Mouse (Mus musculus) midbrain, embryonic 16.5 days (tissue): Measurements from ENCODE around the gene Insm1. TPM values are rescaled to one million over a fixed set of nuclear protein-coding genes. Genes with fewer than 3 reads are reported as not detected.

Source experiments
- ATAC-seq: fragments of 200-750 bp; cut with Nextera tagmentation; 2 replicates; pipeline ENCODE4 v1.8.0; 2017; ENCODE audit warnings: moderate TSS enrichment
- H3K27ac ChIP-seq: fragments of 300-500 bp; sonication (generic); 2 replicates; pipeline ENCODE4 v1.5.1; 2014; ENCODE audit warnings: mild to moderate bottlenecking, low read length, mixed read lengths
- H3K27me3 ChIP-seq: fragments of 300-500 bp; sonication (generic); 2 replicates; pipeline ENCODE4 v1.6.1; 2014; ENCODE audit warnings: low read depth, low read length, mixed read lengths; ENCODE audit not compliant: control insufficient read depth, insufficient read depth
- H3K36me3 ChIP-seq: fragments of 300-500 bp; sonication (generic); 2 replicates; pipeline ENCODE4 v1.6.1; 2014; ENCODE audit warnings: mild to moderate bottlenecking, low read length, moderate library complexity, mixed read lengths; ENCODE audit not compliant: control insufficient read depth, insufficient read depth
- H3K4me1 ChIP-seq: fragments of 300-500 bp; sonication (generic); 2 replicates; pipeline ENCODE4 v1.6.1; 2014; ENCODE audit warnings: mild to moderate bottlenecking, low read length, mixed read lengths; ENCODE audit not compliant: control insufficient read depth, insufficient read depth
- H3K4me2 ChIP-seq: fragments of 300-500 bp; sonication (generic); 2 replicates; pipeline ENCODE4 v1.6.1; 2014; ENCODE audit warnings: mild to moderate bottlenecking, low read length, mixed read lengths
- H3K4me3 ChIP-seq: fragments of 300-500 bp; sonication (generic); 2 replicates; pipeline ENCODE4 v1.5.1; 2014; ENCODE audit warnings: low read depth, mild to moderate bottlenecking, low read length, moderate library complexity, mixed read lengths
- H3K9ac ChIP-seq: fragments of 300-500 bp; sonication (generic); 2 replicates; pipeline ENCODE4 v1.6.1; 2014; ENCODE audit warnings: low read depth, low read length, mixed read lengths
- H3K9me3 ChIP-seq: fragments of 300-500 bp; sonication (generic); replicated peaks from 2 replicates; pipeline ENCODE4 v1.6.1; 2014; ENCODE audit warnings: mild to moderate bottlenecking, low read length, mixed read lengths; ENCODE audit not compliant: control insufficient read depth, poor library complexity, severe bottlenecking
- WGBS: fragments of 180-500 bp; shearing (Covaris S2); extraction: QIAGEN DNeasy Blood & Tissue Kit; methylation state at CpG from one replicate; pipeline ENCODE4 v1.1.7; 2014; 5-methylcytosine and 5-hydroxymethylcytosine counted together
- polyA plus RNA-seq: library from polyadenylated mRNA; unstranded; fragments of >200 nt; fragmentation: Nextera tagmentation; extraction: Ambion mirVana; gene quantifications from 2 replicates; pipeline ENCODE4 v1.2.1, GENCODE M21; 2015

Insm1 gene
- polyA plus RNA-seq, 1 experiment from 2014 or later: 2.7 TPM

DNA sequence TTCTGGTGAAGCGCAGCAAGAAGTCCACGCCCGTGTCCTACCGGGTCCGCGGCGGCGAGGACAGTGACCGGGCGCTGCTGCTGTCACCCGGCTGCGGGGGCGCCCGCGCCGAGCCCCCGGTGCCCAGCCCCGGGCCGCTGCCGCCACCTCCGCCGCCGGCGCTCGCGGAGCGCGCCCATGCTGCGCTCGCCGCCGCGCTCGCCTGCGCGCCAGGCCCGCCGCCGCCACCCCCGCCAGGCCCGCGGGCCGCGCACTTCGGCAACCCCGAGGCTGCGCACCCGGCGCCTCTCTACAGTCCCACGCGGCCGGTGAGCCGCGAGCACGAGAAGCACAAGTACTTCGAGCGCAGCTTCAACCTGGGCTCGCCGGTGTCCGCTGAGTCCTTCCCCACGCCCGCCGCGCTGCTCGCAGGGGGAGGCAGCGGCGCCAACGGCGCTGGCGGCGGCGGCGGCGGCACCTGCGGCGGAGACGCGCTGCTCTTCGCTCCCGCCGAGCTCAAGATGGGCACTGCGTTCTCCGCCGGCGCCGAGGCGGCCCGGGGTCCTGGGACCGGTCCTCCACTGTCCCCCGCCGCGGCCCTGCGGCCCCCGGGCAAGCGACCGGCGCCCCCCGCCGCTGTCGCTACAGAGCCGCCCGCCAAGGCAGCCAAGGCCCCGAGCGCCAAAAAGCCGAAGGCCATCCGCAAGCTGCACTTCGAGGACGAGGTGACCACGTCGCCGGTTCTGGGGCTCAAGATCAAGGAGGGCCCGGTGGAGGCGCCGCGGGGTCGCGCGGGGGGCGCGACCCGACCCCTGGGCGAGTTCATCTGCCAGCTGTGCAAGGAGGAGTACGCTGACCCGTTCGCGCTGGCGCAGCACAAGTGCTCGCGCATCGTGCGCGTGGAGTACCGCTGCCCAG is 806 bp downstream of the Insm1 start:
- WGBS: under 1% methylated on average over 119 of the region's 133 CpGs
- peaks cover 36% of the 10 kb centered on the region for H3K4me1 ChIP-seq

DNA sequence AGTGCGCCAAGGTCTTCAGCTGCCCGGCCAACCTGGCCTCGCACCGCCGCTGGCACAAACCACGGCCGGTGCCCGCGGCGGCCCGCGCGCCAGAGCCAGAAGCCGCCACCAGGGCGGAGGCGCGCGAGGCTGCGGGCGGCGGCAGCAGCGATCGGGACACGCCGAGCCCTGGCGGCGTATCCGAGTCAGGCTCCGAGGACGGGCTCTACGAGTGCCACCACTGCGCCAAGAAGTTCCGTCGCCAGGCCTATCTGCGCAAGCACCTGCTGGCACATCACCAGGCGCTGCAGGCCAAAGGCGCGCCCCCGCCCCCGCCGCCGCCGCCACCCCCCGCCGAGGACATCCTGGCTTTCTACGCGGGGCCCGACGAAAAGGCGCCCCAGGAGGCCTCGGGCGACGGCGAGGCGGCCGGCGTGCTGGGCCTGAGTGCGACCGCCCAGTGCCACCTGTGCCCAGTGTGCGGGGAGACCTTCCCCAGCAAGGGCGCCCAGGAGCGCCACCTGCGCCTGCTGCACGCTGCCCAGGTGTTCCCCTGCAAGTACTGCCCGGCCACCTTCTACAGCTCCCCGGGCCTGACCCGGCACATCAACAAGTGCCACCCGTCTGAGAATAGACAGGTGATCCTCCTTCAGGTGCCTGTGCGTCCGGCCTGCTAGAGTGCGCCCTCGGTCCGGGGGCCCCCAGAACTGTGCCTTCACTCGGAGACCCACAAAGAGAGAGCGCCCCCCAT is 1.6 kb downstream of the Insm1 start:
- peaks cover 3% of the 10 kb centered on the region; the same call in 1 of the 2 replicates for H3K27me3 ChIP-seq
- WGBS: under 1% methylated on average over 53 of the region's 75 CpGs

More for the DNA sequence above, 806 bp downstream of the Insm1 start:
- no peaks in the 10 kb centered on the region for H3K9me3 ChIP-seq
- H3K27ac ChIP-seq: peak overlapping the region; percentile 95
- H3K27me3 ChIP-seq: 0 out of 2 replicates have a peak, but pooled peaks cover under 1% of the 10 kb centered on the region
- H3K9ac ChIP-seq: peak overlapping the region; percentile 90
- ATAC-seq: peak; percentile 44
- H3K4me3 ChIP-seq: peak overlapping the region; percentile 81
- peak overlapping the region; percentile 90 for H3K4me2 ChIP-seq
- H3K36me3 ChIP-seq: no peaks in the 10 kb centered on the region

DNA sequence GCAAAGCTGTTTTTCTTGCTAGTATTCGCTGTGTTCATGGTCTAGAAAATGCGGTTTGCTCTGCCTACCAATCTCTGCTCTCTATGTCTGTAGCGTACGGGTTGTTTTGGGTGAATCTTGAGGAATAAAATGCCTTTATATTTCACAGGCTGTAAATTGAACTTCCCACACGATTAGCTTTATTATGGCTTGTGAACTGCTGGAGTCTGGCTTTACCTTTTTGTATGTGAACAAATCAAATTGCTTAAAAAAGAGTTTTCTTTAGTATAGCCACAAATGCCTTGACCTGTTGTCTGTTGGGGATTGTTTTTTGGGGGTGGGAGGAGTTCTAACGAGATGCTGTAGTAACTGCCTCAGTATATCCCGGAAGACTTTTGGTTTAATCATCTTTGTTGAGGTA is 2.4 kb downstream of the Insm1 start:
- no peaks in the 10 kb centered on the region for H3K9me3 ChIP-seq
- no peak for ATAC-seq
- no peaks in the 10 kb centered on the region for H3K36me3 ChIP-seq
- H3K27me3 ChIP-seq: peaks cover 3% of the 10 kb centered on the region
- peaks cover 21% of the 10 kb centered on the region for H3K4me1 ChIP-seq
- 8% methylated on average over 7 of the region's 7 CpGs for WGBS
- H3K9ac ChIP-seq: peak overlapping the region; percentile 90
- peak overlapping the region; percentile 95 for H3K27ac ChIP-seq
- peak overlapping the region; percentile 81 for H3K4me3 ChIP-seq
- H3K4me2 ChIP-seq: peak overlapping the region; percentile 90

More for the DNA sequence above, 1.6 kb downstream of the Insm1 start:
- Histone ChIP-seq H3K4me2 (peak overlapping the region; percentile 90), H3K9ac (peak overlapping the region; percentile 90), H3K4me3 (peak overlapping the region; percentile 81), H3K27ac (peak overlapping the region; percentile 95), H3K9me3 (no peaks in the 10 kb centered on the region), H3K36me3 (no peaks in the 10 kb centered on the region), H3K4me1 (peaks cover 28% of the 10 kb centered on the region)
- ATAC-seq: peak; percentile 16; the same call in 1 of the 2 replicates

DNA sequence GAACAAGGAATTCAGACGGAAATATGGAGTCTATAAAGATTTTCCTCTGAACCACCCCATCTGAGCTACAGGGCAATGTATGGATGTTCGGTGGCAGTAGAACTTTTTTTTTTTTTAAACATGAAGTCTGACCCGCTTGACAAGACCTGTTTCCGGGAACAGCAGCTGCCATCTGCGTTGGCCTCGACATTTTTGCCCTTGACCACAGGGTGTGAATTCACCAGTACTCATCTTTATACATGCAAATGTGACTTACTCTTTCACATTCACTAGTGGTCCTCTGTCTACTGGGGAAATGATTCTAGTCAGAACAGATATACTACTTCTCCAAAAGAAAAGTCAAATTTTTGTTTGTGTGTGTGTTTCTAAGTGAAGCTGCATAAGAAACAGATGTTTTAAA is 4.1 kb downstream of the Insm1 start:
- H3K36me3 ChIP-seq: no peaks in the 10 kb centered on the region
- H3K4me1 ChIP-seq: peaks cover 13% of the 10 kb centered on the region
- no peak overlapping the region for H3K27ac ChIP-seq
- peak overlapping the region; percentile 47 for H3K4me2 ChIP-seq
- ATAC-seq: no peak
- no peak overlapping the region for H3K9ac ChIP-seq
- no peaks in the 10 kb centered on the region for H3K9me3 ChIP-seq
- 0 out of 2 replicates have a peak overlapping the region, but pooled peaks have one; percentile 29 for H3K4me3 ChIP-seq
- H3K27me3 ChIP-seq: peaks cover 3% of the 10 kb centered on the region
- WGBS: 6% methylated on average over 6 of the region's 6 CpGs

DNA sequence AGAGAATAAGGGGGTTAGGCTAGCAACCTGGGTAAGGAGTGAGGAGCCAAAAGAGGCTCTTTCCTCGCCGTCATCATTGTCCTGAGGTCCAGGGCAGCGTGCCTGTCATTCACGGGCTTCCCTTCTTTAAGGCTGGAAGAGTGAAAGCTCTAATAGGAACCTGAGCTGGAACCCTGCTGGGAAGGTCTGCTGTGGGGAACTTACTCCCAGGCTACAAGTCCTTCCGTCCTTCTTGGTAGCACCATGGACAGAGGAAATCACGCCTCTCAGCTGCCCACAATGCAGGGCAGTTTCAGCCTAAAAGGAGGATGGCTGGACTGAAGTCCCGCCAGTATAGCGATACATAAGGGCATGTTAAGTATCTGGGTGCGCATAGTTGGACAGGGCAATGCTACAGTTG is 4.8 kb downstream of the Insm1 start:
- WGBS: 16% methylated on average over 9 of the region's 9 CpGs
- H3K27me3 ChIP-seq: peaks cover 3% of the 10 kb centered on the region
- no peaks in the 10 kb centered on the region for H3K9me3 ChIP-seq
- H3K4me2 ChIP-seq: peak overlapping the region; percentile 25; the same call in 1 of the 2 replicates
- 0 out of 2 replicates have a peak overlapping the region, but pooled peaks have one; percentile 6 for H3K27ac ChIP-seq
- H3K4me1 ChIP-seq: peaks cover 7% of the 10 kb centered on the region
- H3K36me3 ChIP-seq: no peaks in the 10 kb centered on the region
- no peak for ATAC-seq
- H3K9ac ChIP-seq: peak overlapping the region; percentile 10; the same call in 1 of the 2 replicates
- H3K4me3 ChIP-seq: no peak overlapping the region

DNA sequence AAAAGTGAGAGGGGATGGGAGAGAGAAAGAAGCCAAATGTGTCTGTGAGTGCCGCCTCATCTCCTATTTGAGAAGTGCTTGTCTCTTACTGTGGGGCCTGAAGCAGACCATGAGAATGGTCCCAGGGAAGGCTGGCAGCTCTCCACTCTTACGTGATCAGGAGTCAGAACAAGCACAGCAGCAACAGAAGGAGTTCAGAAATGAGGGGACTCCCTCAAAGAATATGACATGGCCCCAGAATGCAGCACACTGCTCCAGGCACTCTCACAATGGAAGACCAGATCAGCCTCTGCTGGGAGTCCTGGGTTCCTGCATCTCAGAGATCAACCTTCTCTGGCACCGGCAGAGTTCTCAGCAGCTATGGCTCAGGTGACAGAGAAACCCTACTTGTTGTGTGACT is 5.9 kb downstream of the Insm1 start:
- no peak overlapping the region for H3K27ac ChIP-seq
- peaks cover 3% of the 10 kb centered on the region for H3K27me3 ChIP-seq
- H3K36me3 ChIP-seq: no peaks in the 10 kb centered on the region
- H3K4me2 ChIP-seq: no peak overlapping the region
- 62% methylated on average over 3 of the region's 3 CpGs for WGBS
- peaks cover 7% of the 10 kb centered on the region for H3K4me1 ChIP-seq
- no peak overlapping the region for H3K9ac ChIP-seq
- no peak overlapping the region for H3K4me3 ChIP-seq
- ATAC-seq: no peak
- no peaks in the 10 kb centered on the region for H3K9me3 ChIP-seq

DNA sequence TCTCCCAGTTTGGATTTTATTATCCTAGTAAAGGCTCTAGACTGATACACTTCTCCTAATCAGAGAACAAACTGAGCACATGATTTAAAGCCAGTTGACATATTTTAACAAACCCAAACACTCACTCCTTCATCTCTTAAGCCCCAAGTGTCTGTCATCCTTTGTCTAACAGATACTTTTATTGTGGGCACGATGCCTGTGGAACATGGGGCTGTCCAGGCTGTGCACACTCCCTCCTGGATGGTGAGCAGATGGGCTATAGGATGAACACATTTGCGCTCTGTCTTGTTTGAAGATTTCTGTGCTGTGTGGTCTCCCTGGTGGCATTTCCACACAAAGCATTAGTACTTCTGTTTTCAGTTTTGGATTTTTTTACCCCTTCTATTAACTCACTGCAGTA is 6.7 kb downstream of the Insm1 start:
- Histone ChIP-seq H3K4me1 (peaks cover 7% of the 10 kb centered on the region), H3K4me2 (no peak overlapping the region), H3K27me3 (peaks cover 3% of the 10 kb centered on the region), H3K9me3 (no peaks in the 10 kb centered on the region; the same call in 1 of the 2 replicates), H3K9ac (no peak overlapping the region), H3K36me3 (no peaks in the 10 kb centered on the region), H3K27ac (no peak overlapping the region), H3K4me3 (no peak overlapping the region)
- WGBS: 64% methylated on average over 2 of the region's 2 CpGs
- no peak for ATAC-seq

DNA sequence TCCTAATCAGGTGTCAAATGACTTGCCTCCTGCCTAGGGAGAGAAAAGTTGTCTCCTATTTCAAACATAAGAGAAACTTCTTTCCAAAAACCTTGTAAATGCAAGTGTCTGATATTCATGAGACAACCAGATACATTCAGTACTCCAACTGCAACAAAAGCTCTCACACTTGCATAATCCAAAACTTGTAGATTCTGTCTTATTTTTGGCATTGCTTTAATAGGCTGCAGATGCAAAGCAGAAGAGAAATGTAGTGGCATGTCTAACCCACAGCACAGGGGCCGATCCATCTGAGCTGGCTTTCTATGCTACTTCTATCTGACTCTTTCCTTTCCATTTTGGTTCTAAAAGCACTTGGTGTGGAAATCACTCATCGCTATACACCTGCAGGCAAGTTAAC is 9.8 kb downstream of the Insm1 start:
- H3K4me1 ChIP-seq: 0 out of 2 replicates have a peak, but pooled peaks cover 1% of the 10 kb centered on the region
- H3K9me3 ChIP-seq: no peaks in the 10 kb centered on the region; the same call in 1 of the 2 replicates
- ATAC-seq: no peak
- no peak overlapping the region for H3K4me2 ChIP-seq
- H3K27ac ChIP-seq: no peak overlapping the region
- no peak overlapping the region for H3K4me3 ChIP-seq
- WGBS: 91% methylated on average over 2 of the region's 2 CpGs
- peaks cover 3% of the 10 kb centered on the region for H3K27me3 ChIP-seq
- H3K9ac ChIP-seq: no peak overlapping the region
- no peaks in the 10 kb centered on the region for H3K36me3 ChIP-seq
